Mouse (Mus musculus) hindbrain, embryonic 11.5 days (tissue): ENCODE measurements around the gene Tmem252. TPM values are rescaled to one million over a fixed set of nuclear protein-coding genes. Genes with fewer than 3 reads are reported as not detected.

Experiments
- ATAC-seq: fragments of 200-750 bp; cut with Nextera tagmentation; 2 replicates; pipeline ENCODE4 v1.8.0; 2017; ENCODE audit warnings: mild to moderate bottlenecking, moderate TSS enrichment, moderate library complexity; ENCODE audit not compliant: low FRiP score
- DNase-seq: peaks from one replicate; pipeline ENCODE4 v3.0.0-alpha.2; 2015; ENCODE audit warnings: low spot score
- H3K27ac ChIP-seq: fragments of 300-500 bp; sonication (generic); 2 replicates; pipeline ENCODE4 v1.5.1; 2014; ENCODE audit warnings: mild to moderate bottlenecking, low read depth, low read length
- H3K27me3 ChIP-seq: fragments of 300-500 bp; sonication (generic); 2 replicates; pipeline ENCODE4 v1.6.1; 2014; ENCODE audit warnings: mild to moderate bottlenecking, low read length, moderate library complexity, mixed read lengths; ENCODE audit not compliant: control insufficient read depth, insufficient read depth
- H3K36me3 ChIP-seq: fragments of 300-500 bp; sonication (generic); 2 replicates; pipeline ENCODE4 v1.6.1; 2014; ENCODE audit warnings: mild to moderate bottlenecking, low read length, moderate library complexity, mixed read lengths; ENCODE audit not compliant: control insufficient read depth, insufficient read depth
- H3K4me1 ChIP-seq: fragments of 300-500 bp; sonication (generic); replicated peaks from 2 replicates; pipeline ENCODE4 v1.6.1; 2014; ENCODE audit warnings: low read length, mixed read lengths; ENCODE audit not compliant: control insufficient read depth, insufficient read depth
- H3K4me2 ChIP-seq: fragments of 300-500 bp; sonication (generic); replicated peaks from 2 replicates; pipeline ENCODE4 v1.6.1; 2014; ENCODE audit warnings: mild to moderate bottlenecking, low read depth, low read length
- H3K4me3 ChIP-seq: fragments of 300-500 bp; sonication (generic); 2 replicates; pipeline ENCODE4 v1.5.1; 2014; ENCODE audit warnings: low read depth, low read length
- H3K9ac ChIP-seq: fragments of 300-500 bp; sonication (generic); 2 replicates; pipeline ENCODE4 v1.6.1; 2014; ENCODE audit warnings: low read depth, low read length
- H3K9me3 ChIP-seq: fragments of 300-500 bp; sonication (generic); 2 replicates; pipeline ENCODE4 v1.6.1; 2016; ENCODE audit warnings: low read length; ENCODE audit not compliant: control insufficient read depth
- WGBS: fragments of 180-500 bp; shearing (Covaris S2); extraction: QIAGEN DNeasy Blood & Tissue Kit; methylation state at CpG from one replicate; pipeline ENCODE4 v1.1.7; 2014; 5-methylcytosine and 5-hydroxymethylcytosine counted together
- polyA plus RNA-seq: library from polyadenylated mRNA; unstranded; fragments of >200 nt; fragmentation: Nextera tagmentation; extraction: Ambion mirVana; gene quantifications from 2 replicates; pipeline ENCODE4 v1.2.1, GENCODE M21; 2014

Tmem252 gene
- polyA plus RNA-seq, 1 experiment from 2014 or later, result 0.88 TPM

GRCm38 (mm10) chr19:24720448-24720847 is 46.6 kb downstream of the Tmem252 start:
- H3K4me1 ChIP-seq, result no peaks in the 10 kb centered on the region
- no peaks in the 10 kb centered on the region for H3K9me3 ChIP-seq
- H3K27ac ChIP-seq, result no peak overlapping the region
- H3K9ac ChIP-seq, result no peak overlapping the region
- no peak for DNase-seq
- ATAC-seq, result no peak
- H3K36me3 ChIP-seq, result no peaks in the 10 kb centered on the region
- no peaks in the 10 kb centered on the region for H3K27me3 ChIP-seq
- H3K4me2 ChIP-seq, result no peak overlapping the region
- no peak overlapping the region for H3K4me3 ChIP-seq

GRCm38 (mm10) chr19:24724362-24724761 is 50.6 kb downstream of the Tmem252 start:
- WGBS, result 77% methylated on average over 10 of the region's 10 CpGs
- H3K4me2 ChIP-seq, result no peak overlapping the region
- H3K4me3 ChIP-seq, result no peak overlapping the region
- DNase-seq (no peak), ATAC-seq (no peak)
- no peaks in the 10 kb centered on the region for H3K9me3 ChIP-seq
- H3K36me3 ChIP-seq, result no peaks in the 10 kb centered on the region
- no peaks in the 10 kb centered on the region for H3K4me1 ChIP-seq
- no peak overlapping the region for H3K27ac ChIP-seq
- H3K27me3 ChIP-seq, result no peaks in the 10 kb centered on the region
- no peak overlapping the region for H3K9ac ChIP-seq

- Histone ChIP-seq H3K4me1 (no peaks in the 10 kb centered on the region), H3K4me3 (no peak overlapping the region), H3K9me3 (no peaks in the 10 kb centered on the region), H3K36me3 (no peaks in the 10 kb centered on the region), H3K4me2 (no peak overlapping the region), H3K27me3 (no peaks in the 10 kb centered on the region), H3K27ac (no peak overlapping the region), H3K9ac (no peak overlapping the region)
- 76% methylated on average over 5 of the region's 5 CpGs for WGBS
- no peak for ATAC-seq
- no peak for DNase-seq
These were observed 56.9 kb downstream of the Tmem252 start for GRCm38 (mm10) chr19:24730661-24731060.

Other genes with a start within 250 kb of the Tmem252 start
- 49.8 and 64.2 TPM in 2 replicates for gene Fam122a, start 196.7 kb upstream of the Tmem252 start, polyA plus RNA-seq
- gene Pip5k1b, start 118.1 kb upstream of the Tmem252 start, polyA plus RNA-seq, result 2.0 and 2.2 TPM in 2 replicates
- 0.81 and 1.2 TPM in 2 replicates for gene Pgm5, start 187.8 kb downstream of the Tmem252 start, polyA plus RNA-seq
- 244 and 258 TPM in 2 replicates for gene Gm10053, start 201.7 kb downstream of the Tmem252 start, polyA plus RNA-seq
- 0.14 and 0.20 TPM in 2 replicates for gene Foxd4, start 227.2 kb downstream of the Tmem252 start, polyA plus RNA-seq